Mouse (Mus musculus): ENCODE measurements around the gene Egfl8. TPM values are rescaled to one million over a fixed set of nuclear protein-coding genes. Genes with fewer than 3 reads are reported as not detected.

Egfl8 gene
- polyA plus RNA-seq, 1 experiment from 2014 or later, result 5.2 TPM

DNA sequence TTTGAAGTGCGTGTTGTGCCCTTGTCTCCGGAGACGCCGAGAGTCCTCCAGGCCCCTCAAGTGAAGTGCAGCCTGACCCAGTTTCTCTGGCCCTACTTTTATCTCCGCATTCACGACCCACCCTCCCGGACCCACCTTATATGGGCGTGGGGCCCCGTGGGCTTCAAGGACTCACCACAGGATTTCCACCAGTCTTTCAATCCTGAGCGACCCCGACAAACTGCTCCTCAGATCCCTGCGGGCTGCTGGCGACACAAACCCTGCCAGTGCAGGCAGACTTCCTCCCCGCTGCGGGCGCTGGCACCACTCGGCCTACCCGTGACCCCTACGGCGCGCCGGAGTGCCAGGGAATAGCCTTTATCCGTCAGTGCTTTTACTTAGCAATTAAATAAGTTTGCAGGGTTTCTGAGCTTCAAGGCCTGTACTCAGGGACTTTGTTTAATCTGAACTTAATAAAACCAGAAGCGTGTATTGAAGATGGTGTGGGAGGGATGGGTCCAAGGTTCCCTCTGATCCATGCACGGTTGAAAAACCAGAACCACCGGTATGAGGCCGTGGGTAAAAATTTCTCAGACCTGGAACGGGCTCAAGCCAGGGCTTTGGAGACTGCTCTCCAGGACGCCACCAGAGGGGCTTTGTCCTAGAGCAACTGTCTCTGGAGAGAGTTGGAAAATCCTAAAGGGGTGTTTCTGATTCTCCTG, 12.3 kb upstream of the Egfl8 start, which contains the start of gene Ppt2:
TSS of gene Ppt2 (minus strand) at position 568 of the 701 bp plus-strand sequence.
- Histone ChIP-seq H3K27ac (ENCODE audit: low read length) (peak within 1 kb of the TSS; percentile 90), H3K4me3 (ENCODE audit: low read depth, low read length) (peak within 1 kb of the TSS; percentile 60), H3K9me3 (ENCODE audit: low read length) (no peaks in the 10 kb centered on the region), H3K4me2 (replicated peaks; ENCODE audit: low read depth, low read length) (peak within 1 kb of the TSS; percentile 62), H3K36me3 (ENCODE audit: insufficient read depth, low read length) (no peaks in the 10 kb centered on the region), H3K9ac (replicated peaks; ENCODE audit: low read depth) (peak within 1 kb of the TSS; percentile 46), H3K27me3 (replicated peaks; ENCODE audit: insufficient read depth, low read length) (peaks cover 26% of the 10 kb centered on the region), H3K4me1 (ENCODE audit: insufficient read depth, low read depth, low read length) (peaks cover 21% of the 10 kb centered on the region; the same call in 1 of the 2 replicates)
- peak; percentile 32 for ATAC-seq
- 5% methylated on average over 29 of the region's 29 CpGs for WGBS
- TF ChIP-seq CTCF (IDR thresholded peaks at IDR 0.05) (0 out of 2 replicates have a peak, but pooled peaks have one; percentile 7), EP300 (IDR thresholded peaks at IDR 0.05) (peak; percentile 52; the same call in 1 of the 2 replicates)
- no peak for DNase-seq (ENCODE audit: low spot score)

DNA sequence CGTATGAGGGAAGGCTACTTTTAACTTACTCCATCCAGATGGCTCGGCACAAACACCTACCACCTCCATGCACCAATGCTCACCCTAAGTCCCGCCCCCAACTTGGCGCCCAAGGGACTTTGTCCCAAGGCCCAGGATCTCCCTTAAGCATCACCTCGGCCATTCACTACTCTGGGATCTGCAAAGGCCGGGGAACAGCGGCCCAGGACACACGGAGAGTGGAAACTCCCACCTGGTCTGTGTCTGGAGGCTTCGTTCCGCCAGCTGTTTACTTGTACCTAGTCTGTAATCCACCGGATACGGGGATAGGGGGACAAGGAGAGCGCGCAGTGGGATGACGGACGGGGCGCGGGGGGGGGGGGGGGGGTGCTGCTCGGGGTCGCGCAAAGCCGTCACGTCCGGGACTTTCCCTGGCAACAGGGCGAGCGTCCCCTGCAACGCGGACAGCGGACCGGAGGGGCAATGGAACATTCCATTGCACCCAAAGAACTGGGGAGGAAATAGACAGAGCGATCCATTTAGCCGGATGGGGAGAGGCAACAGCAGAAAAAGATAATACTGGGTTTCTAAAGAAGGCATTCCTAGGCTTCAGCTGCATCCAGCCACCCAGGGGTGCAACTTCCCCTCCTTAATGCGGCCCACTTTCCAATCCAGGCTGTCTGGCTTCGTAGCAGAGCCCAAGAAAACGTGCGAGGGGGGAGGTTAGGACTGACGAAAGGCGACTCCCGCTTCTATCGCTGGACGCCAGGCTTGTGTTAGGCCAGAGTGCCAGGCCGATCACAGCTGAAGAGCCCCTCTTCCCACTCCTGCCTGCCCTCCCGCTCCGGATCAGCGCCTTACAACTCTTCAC, 11.5 kb upstream of the Egfl8 start:
- TF ChIP-seq CTCF (IDR thresholded peaks at IDR 0.05) (no peak; the same call in 1 of the 2 replicates), EP300 (IDR thresholded peaks at IDR 0.05) (no peak)
- WGBS, result under 1% methylated on average over 32 of the region's 45 CpGs
- Histone ChIP-seq H3K27ac (ENCODE audit: low read length) (peak overlapping the region; percentile 90), H3K36me3 (ENCODE audit: insufficient read depth, low read length) (no peaks in the 10 kb centered on the region; the same call in 1 of the 2 replicates), H3K4me2 (replicated peaks; ENCODE audit: low read depth, low read length) (peak overlapping the region; percentile 62), H3K4me3 (ENCODE audit: low read depth, low read length) (peak overlapping the region; percentile 60), H3K4me1 (ENCODE audit: insufficient read depth, low read depth, low read length) (peaks cover 21% of the 10 kb centered on the region; the same call in 1 of the 2 replicates), H3K27me3 (replicated peaks; ENCODE audit: insufficient read depth, low read length) (peaks cover 23% of the 10 kb centered on the region), H3K9ac (replicated peaks; ENCODE audit: low read depth) (peak overlapping the region; percentile 62), H3K9me3 (ENCODE audit: low read length) (no peaks in the 10 kb centered on the region)
- peak; percentile 94 for DNase-seq (ENCODE audit: low spot score)
- ATAC-seq, result peak; percentile 86

GRCm38 (mm10) chr17:34626773-34627092, 11.0 kb upstream of the Egfl8 start:
- peak; percentile 67 for DNase-seq (ENCODE audit: low spot score)
- peak overlapping the region; percentile 62 for H3K4me2 ChIP-seq (replicated peaks; ENCODE audit: low read depth, low read length)
- H3K27ac ChIP-seq (ENCODE audit: low read length), result peak overlapping the region; percentile 88
- WGBS, result 1% methylated on average over 18 of the region's 18 CpGs
- peak overlapping the region; percentile 60 for H3K4me3 ChIP-seq (ENCODE audit: low read depth, low read length)
- peak; percentile 66 for TF ChIP-seq CTCF (IDR thresholded peaks at IDR 0.05)
- no peak for TF ChIP-seq EP300 (IDR thresholded peaks at IDR 0.05)
- H3K9ac ChIP-seq (replicated peaks; ENCODE audit: low read depth), result peak overlapping the region; percentile 62; the same call in 1 of the 2 replicates
- ATAC-seq, result 0 out of 2 replicates have a peak, but pooled peaks have one; percentile 19
- no peaks in the 10 kb centered on the region; the same call in 1 of the 2 replicates for H3K36me3 ChIP-seq (ENCODE audit: insufficient read depth, low read length)
- peaks cover 22% of the 10 kb centered on the region for H3K27me3 ChIP-seq (replicated peaks; ENCODE audit: insufficient read depth, low read length)
- no peaks in the 10 kb centered on the region for H3K9me3 ChIP-seq (ENCODE audit: low read length)
- H3K4me1 ChIP-seq (ENCODE audit: insufficient read depth, low read depth, low read length), result peaks cover 21% of the 10 kb centered on the region; the same call in 1 of the 2 replicates

GRCm38 (mm10) chr17:34626062-34626772, 10.4 kb upstream of the Egfl8 start:
- peak overlapping the region; percentile 62; the same call in 1 of the 2 replicates for H3K9ac ChIP-seq (replicated peaks; ENCODE audit: low read depth)
- TF ChIP-seq CTCF (IDR thresholded peaks at IDR 0.05) (no peak), EP300 (IDR thresholded peaks at IDR 0.05) (no peak)
- peaks cover 17% of the 10 kb centered on the region for H3K27me3 ChIP-seq (replicated peaks; ENCODE audit: insufficient read depth, low read length)
- DNase-seq (ENCODE audit: low spot score) (no peak), ATAC-seq (no peak)
- H3K9me3 ChIP-seq (ENCODE audit: low read length), result no peaks in the 10 kb centered on the region
- peaks cover 21% of the 10 kb centered on the region; the same call in 1 of the 2 replicates for H3K4me1 ChIP-seq (ENCODE audit: insufficient read depth, low read depth, low read length)
- peak overlapping the region; percentile 62 for H3K4me2 ChIP-seq (replicated peaks; ENCODE audit: low read depth, low read length)
- WGBS, result 49% methylated on average over 16 of the region's 16 CpGs
- peak overlapping the region; percentile 88; the same call in 1 of the 2 replicates for H3K27ac ChIP-seq (ENCODE audit: low read length)
- H3K36me3 ChIP-seq (ENCODE audit: insufficient read depth, low read length), result no peaks in the 10 kb centered on the region; the same call in 1 of the 2 replicates
- peak overlapping the region; percentile 60 for H3K4me3 ChIP-seq (ENCODE audit: low read depth, low read length)

DNA sequence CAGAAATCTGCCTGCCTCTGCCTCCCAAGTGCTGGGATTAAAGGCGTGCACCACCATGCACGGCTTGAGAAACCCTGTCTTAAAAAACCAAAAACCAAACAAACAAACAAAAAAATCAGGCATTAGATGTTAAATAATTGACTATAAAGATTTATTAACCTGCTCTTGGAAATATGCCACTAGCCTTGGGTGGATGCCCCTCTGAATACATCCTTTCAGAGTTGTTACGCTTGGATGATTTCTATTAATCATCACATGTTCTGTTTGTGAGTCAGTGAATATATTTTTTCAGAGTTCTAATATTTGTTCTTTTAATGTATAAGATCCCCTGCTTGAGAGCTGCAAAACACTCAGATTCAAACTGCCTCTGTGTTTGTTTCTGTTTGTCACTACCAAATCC, 9.2 kb upstream of the Egfl8 start:
- H3K27ac ChIP-seq (ENCODE audit: low read length), result no peak overlapping the region
- no peak overlapping the region for H3K4me3 ChIP-seq (ENCODE audit: low read depth, low read length)
- no peaks in the 10 kb centered on the region; the same call in 1 of the 2 replicates for H3K36me3 ChIP-seq (ENCODE audit: insufficient read depth, low read length)
- no peak for TF ChIP-seq CTCF (IDR thresholded peaks at IDR 0.05)
- TF ChIP-seq EP300 (IDR thresholded peaks at IDR 0.05), result no peak
- no peak for ATAC-seq
- H3K4me1 ChIP-seq (ENCODE audit: insufficient read depth, low read depth, low read length), result peaks cover 21% of the 10 kb centered on the region; the same call in 1 of the 2 replicates
- no peak for DNase-seq (ENCODE audit: low spot score)
- 97% methylated on average over 3 of the region's 3 CpGs for WGBS
- H3K4me2 ChIP-seq (replicated peaks; ENCODE audit: low read depth, low read length), result no peak overlapping the region
- H3K9me3 ChIP-seq (ENCODE audit: low read length), result no peaks in the 10 kb centered on the region
- peaks cover 5% of the 10 kb centered on the region for H3K27me3 ChIP-seq (replicated peaks; ENCODE audit: insufficient read depth, low read length)
- no peak overlapping the region for H3K9ac ChIP-seq (replicated peaks; ENCODE audit: low read depth)
